Mouse (Mus musculus): Measurements from ENCODE around the gene Tmem79. TPM values are rescaled to one million over a fixed set of nuclear protein-coding genes. Genes with fewer than 3 reads are reported as not detected.
"Not testable (repeated sequence)": the region's sequence is repeated elsewhere in the genome, so short reads cannot be mapped to it uniquely, and the experiment has no call there.

The Tmem79 gene
- total RNA-seq (2017), result 0.49 to 1.8 TPM in 2 of 3 replicates, not detected in the other

DNA sequence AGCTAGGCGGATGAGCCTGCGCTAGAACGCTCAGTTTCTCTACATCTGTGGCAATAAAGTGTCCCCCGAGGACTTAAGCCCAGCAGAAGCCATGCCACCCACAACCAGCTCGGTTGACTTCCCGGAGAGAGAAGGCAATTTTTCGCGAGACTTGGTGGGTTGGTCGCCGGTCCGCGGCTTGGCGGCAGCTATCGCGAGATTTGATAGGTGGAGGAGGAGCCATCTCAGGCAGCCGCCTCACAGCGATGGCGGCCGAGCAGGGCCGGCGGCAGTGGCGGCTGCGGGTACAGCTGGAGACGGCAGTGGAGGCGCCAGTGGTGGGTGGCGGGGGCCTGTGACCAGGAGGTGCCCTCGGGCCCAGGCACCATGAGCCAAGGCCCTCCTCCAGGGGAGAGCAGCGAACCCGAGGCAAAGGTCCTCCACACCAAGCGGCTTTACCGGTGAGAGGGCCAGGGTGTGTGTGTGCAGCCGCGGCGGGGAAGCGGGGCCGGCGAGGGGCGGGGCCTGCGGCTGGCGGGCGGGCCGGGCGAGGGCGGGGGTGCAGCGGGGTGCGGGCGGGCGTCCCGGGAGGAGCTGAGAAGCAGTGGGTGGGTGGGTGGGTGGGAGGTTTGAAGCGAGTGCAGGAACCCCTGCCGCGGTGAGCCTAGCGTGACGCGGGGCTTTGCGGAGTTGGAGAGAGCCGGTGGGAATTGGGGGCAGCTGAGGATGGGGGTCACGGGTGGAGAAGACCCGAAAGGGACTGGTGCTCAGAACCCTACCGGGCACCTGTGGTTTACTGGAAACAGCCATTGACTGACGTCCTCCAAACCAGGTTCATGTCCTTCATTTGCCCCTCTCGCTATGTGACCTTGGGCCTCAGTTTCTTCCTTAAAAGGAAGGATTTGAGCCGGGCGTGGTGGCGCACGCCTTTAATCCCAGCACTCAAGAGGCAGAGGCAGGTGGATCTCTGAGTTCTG, at the start of gene Tmem79, which contains the start of gene Smg5:
TSS of gene Tmem79 (minus strand) at position 91 of the 956 bp plus-strand sequence.
TSS of gene Smg5 (plus strand) at position 203 of the 956 bp plus-strand sequence.
- peak; percentile 95 for ATAC-seq (replicated peaks; ENCODE audit: insufficient number of reproducible peaks, low FRiP score, low TSS enrichment, poor library complexity, severe bottlenecking)

DNA sequence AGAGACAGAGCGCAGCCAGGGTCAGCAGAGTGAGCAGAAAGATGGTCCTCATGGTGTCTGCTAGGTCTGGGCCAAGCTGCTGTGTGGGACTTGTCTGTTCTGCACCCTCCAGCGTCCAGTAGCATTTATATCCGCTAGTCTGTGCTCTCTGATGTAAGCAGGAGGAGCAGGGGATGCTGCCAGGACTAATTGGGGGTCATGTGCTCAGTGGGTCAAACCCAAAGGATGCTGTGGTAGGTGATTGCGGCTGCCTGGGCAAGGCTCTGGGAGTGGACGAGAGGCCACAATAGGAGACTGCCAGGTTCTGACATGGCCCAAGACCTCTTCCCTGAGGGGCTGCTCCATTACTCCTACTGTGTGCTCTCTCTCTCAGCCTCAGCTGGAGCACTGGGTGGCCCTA, 48.4 kb upstream of the Tmem79 start, which contains the start of gene Bglap:
TSS of gene Bglap (minus strand) at position 101 of the 400 bp plus-strand sequence.
- ATAC-seq (replicated peaks; ENCODE audit: insufficient number of reproducible peaks, low FRiP score, low TSS enrichment, poor library complexity, severe bottlenecking), result 0 out of 2 replicates have a peak, but pooled peaks have one; percentile 20

DNA sequence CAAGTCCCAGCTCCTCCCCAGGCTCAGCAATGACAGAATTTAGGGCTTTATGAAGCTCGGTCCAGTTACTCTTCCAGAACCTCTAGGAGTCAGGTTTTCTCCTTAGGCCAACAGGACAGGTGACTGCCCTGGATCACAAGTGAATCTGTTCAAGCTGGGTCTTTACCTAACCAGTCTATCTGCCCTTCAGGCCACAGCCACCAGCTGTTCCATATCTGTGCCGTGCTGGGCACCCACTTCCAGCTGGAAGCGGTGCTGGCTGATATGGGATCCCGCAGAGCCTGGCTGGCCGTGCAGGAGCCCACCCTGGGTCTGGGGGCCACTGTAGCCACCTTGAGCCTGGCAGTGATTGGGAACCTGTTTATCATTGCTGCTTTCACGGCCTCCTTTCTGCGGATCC, 46.4 kb upstream of the Tmem79 start:
- ATAC-seq (replicated peaks; ENCODE audit: insufficient number of reproducible peaks, low FRiP score, low TSS enrichment, poor library complexity, severe bottlenecking), result not testable (repeated sequence)

DNA sequence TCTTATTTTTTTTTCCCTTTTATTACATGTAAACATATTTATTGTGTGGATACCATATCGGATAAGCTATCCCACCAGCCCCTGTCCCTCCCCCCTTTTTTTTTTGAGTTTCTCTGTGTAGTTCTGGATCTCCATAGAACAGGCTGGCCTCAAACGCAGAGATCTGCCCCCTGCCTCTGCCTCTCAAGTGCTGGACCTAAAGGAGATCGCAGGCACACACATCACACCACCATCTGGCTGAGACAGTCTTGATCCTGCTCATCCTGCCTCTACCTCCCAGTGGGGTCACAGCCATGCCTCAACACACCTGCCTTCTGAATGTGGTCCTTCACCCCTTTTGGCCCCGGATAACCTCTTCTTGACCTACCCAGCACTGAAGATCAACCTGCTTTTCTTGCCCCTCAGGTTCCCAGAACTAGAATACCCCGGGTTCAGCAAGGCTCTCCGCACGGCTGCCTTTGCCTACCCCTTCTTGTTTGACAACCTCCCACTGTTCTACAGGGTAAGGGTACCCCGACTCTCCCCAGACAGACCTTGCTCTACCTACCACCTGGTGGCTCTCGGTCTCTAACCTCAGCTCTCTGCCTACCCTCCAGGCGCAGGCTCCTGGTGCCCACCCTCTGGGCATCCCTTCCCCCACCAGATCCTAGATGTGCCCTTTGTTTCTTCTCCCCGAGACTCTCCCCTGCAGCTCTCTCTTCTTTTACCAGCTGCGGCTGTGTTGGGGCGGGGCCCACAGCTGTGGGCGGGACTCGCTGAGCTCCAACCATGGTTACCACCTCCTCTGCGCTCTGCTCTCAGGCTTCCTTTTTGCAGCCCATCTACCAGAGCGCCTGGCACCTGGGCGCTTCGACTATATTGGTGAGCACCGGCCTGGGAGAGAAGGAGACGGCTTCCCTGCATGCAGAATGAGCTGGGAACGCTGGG, 45.7 kb upstream of the Tmem79 start:
- peak; percentile 57; the same call in 1 of the 2 replicates for ATAC-seq (replicated peaks; ENCODE audit: insufficient number of reproducible peaks, low FRiP score, low TSS enrichment, poor library complexity, severe bottlenecking)

DNA sequence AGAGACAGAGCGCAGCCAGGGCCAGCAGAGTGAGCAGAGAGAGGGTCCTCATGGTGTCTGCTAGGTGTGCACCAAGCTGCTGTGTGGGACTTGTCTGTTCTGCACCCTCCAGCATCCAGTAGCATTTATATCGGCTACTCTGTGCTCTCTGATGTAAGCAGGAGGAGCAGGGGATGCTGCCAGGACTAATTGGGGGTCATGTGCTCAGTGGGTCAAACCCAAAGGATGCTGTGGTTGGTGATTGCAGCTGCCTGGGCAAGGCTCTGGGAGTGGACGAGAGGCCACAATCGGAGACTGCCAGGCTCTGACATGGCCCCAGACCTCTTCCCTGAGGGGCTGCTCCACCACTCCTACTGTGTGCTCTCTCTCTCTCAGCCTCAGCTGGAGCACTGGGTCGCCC, 42.7 kb upstream of the Tmem79 start, which contains the start of gene Bglap2:
TSS of gene Bglap2 (minus strand) at position 101 of the 400 bp plus-strand sequence.
- ATAC-seq (replicated peaks; ENCODE audit: insufficient number of reproducible peaks, low FRiP score, low TSS enrichment, poor library complexity, severe bottlenecking), result not testable (repeated sequence)

DNA sequence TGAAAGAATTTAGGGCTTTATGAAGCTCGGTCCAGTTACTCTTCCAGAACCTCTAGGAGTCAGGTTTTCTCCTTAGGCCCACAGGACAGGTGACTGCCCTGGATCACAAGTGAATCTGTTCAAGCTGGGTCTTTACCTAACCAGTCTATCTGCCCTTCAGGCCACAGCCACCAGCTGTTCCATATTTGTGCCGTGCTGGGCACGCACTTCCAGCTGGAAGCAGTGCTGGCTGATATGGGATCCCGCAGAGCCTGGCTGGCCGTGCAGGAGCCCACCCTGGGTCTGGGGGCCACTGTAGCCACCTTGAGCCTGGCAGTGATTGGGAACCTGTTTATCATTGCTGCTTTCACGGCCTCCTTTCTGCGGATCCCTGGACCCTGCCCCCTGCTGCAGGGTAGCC, 40.7 kb upstream of the Tmem79 start:
- ATAC-seq (replicated peaks; ENCODE audit: insufficient number of reproducible peaks, low FRiP score, low TSS enrichment, poor library complexity, severe bottlenecking), result not testable (repeated sequence)

DNA sequence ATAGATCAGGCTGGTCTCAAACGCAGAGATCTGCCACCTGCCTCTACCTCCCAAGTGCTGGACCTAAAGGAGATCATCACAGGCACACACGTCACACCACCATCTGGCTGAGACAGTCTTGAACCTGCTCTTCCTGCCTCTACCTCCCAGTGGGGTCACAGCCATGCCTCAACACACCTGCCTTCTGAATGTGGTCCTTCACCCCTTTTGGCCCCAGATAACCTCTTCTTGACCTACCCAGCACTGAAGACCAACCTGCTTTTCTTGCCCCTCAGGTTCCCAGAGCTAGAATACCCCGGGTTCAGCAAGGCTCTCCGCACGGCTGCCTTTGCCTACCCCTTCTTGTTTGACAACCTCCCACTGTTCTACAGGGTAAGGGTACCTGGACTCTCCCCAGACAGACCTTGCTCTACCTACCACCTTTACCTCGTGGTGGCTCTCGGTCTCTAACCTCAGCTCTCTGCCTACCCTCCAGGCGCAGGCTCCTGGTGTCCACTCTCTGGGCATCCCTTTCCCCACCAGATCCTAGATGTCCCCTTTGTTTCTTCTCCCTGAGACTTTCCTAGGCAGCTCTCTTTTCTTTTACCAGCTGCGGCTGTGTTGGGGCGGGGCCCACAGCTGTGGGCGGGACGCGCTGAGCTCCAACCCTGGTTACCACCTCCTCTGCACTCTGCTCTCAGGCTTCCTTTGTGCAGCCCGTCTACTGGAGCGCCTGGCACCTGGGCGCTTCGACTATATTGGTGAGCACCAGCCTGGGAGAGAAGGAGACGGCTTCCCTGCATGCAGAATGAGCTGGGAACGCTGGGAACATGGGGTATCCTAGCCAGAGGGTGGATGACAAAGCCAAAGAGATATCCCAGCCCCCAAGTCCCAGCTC, 40.0 kb upstream of the Tmem79 start:
- ATAC-seq (replicated peaks; ENCODE audit: insufficient number of reproducible peaks, low FRiP score, low TSS enrichment, poor library complexity, severe bottlenecking), result 0 out of 2 replicates have a peak, but pooled peaks have one; percentile 23

DNA sequence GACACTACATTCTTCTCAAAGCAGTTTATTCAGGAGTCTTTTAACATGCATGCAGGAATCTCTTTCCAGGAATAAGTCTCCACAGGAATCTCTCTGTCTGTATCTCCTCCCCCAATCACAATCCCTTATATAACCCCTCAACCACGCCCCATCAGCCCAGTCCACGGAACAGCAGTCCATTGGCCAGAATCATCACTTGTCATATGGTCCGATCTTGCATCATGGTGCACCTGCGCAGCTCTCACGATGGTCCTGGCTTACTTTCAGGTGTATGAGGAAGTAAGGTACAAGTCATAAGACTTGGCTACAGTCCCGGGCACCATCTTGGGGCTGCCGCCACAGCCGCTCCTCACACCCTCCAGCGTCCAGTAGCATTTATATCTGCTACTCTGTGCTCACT, 36.7 kb upstream of the Tmem79 start, which contains the start of gene Bglap3:
TSS of gene Bglap3 (minus strand) at position 101 of the 400 bp plus-strand sequence.
- ATAC-seq (replicated peaks; ENCODE audit: insufficient number of reproducible peaks, low FRiP score, low TSS enrichment, poor library complexity, severe bottlenecking), result not testable (repeated sequence)

DNA sequence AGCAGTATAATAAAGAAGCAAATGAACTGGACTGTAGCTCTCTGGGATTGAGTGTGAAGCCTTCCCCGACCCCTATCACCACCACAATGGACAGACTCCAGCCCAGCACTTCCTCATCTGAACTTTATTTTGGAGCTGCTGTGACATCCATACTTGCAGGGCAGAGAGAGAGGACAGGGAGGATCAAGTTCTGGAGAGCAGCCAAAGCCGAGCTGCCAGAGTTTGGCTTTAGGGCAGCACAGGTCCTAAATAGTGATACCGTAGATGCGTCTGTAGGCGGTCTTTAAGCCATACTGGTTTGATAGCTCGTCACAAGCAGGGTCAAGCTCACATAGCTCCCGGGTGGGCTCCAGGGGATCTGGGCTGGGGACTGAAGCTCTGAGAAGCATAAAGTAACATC, 32.6 kb upstream of the Tmem79 start:
- not testable (repeated sequence) for ATAC-seq (replicated peaks; ENCODE audit: insufficient number of reproducible peaks, low FRiP score, low TSS enrichment, poor library complexity, severe bottlenecking)

DNA sequence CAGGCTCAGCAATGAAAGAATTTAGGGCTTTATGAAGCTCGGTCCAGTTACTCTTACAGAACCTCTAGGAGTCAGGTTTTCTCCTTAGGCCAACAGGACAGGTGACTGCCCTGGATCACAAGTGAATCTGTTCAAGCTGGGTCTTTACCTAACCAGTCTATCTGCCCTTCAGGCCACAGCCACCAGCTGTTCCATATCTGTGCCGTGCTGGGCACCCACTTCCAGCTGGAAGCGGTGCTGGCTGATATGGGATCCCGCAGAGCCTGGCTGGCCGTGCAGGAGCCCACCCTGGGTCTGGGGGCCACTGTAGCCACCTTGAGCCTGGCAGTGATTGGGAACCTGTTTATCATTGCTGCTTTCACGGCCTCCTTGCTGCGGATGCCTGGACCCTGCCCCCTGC, 31.6 kb upstream of the Tmem79 start:
- ATAC-seq (replicated peaks; ENCODE audit: insufficient number of reproducible peaks, low FRiP score, low TSS enrichment, poor library complexity, severe bottlenecking), result not testable (repeated sequence)

DNA sequence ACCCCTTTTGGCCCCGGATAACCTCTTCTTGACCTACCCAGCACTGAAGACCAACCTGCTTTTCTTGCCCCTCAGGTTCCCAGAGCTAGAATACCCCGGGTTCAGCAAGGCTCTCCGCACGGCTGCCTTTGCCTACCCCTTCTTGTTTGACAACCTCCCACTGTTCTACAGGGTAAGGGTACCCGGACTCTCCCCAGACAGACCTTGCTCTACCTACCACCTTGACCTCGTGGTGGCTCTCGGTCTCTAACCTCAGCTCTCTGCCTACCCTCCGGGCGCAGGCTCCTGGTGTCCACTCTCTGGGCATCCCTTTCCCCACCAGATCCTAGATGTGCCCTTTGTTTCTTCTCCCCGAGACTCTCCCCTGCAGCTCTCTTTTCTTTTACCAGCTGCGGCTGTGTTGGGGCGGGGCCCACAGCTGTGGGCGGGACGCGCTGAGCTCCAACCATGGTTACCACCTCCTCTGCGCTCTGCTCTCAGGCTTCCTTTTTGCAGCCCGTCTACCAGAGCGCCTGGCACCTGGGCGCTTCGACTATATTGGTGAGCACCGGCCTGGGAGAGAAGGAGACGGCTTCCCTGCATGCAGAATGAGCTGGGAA, 31.0 kb upstream of the Tmem79 start:
- ATAC-seq (replicated peaks; ENCODE audit: insufficient number of reproducible peaks, low FRiP score, low TSS enrichment, poor library complexity, severe bottlenecking), result 0 out of 2 replicates have a peak, but pooled peaks have one; percentile 31

DNA sequence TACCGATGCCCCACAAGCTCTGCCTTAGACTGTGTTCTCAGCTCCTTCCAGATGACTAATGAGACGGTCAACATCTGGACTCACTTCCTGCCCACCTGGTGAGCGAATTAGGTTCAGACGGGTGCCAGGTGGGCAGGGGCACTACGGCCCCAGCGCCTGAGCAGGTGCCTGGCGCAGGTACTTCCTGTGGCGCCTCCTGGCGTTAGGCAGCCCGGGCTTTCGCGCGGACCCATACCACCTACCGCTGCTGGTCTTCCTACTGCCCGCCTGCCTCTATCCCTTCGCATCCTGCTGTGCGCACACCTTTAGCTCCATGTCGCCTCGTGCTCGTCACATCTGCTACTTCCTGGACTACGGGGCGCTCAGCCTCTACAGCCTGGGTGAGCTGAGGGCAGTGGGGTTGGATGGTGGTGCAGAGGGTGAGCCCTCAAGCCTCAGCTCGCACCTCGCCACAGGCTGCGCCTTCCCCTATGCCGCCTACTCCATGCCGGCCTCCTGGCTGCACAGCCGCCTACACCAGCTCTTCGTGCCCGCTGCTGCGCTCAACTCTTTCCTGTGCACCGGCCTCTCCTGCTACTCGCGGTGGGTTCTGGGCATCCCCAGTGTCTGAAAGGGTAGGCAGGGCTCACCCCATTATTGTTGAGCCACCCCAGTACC, 29.9 kb upstream of the Tmem79 start:
- no peak for ATAC-seq (replicated peaks; ENCODE audit: insufficient number of reproducible peaks, low FRiP score, low TSS enrichment, poor library complexity, severe bottlenecking)

DNA sequence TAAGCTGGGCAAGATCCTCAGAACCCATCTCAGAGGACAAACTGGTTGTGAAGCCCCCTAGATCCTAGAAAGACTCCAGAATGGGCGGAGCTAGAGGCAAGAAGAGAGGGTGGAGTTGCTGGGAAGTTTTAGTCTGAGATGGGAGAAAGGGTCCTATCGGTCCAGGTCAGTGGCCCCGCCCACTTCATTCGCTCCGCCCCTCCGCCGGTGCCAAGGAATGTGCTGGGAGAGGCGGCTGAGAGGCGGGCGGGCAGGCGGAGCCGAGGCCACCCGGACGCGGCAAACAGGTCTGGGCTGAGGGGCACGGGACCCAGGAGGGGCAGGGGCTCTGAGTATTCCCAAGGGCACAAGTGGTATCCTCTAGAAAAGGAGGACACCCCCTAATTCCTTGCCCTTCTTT, 28.4 kb upstream of the Tmem79 start, which contains the start of gene Paqr6:
TSS of gene Paqr6 (plus strand) at position 248 of the 400 bp plus-strand sequence.
- ATAC-seq (replicated peaks; ENCODE audit: insufficient number of reproducible peaks, low FRiP score, low TSS enrichment, poor library complexity, severe bottlenecking), result no peak

DNA sequence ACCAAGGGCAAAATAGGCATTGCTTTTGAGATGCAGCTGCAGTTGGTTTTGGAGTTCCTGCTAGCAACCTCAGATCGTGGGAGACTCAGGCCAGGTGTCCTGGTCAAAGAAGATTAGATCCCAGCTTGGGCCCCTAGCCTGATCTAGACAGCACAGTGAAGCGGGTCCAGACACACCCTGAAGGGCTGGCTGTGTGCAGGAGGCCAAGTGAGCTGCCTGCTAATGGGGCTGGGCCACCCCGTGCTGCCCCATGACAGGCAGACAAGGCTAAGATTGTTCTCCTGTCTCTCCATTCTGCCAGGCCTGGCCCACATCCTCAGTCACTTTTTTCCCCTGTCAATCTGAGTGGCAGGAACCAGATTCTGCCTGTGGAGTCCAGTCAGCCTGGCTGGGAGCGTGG, 27.8 kb upstream of the Tmem79 start:
- ATAC-seq (replicated peaks; ENCODE audit: insufficient number of reproducible peaks, low FRiP score, low TSS enrichment, poor library complexity, severe bottlenecking), result no peak

DNA sequence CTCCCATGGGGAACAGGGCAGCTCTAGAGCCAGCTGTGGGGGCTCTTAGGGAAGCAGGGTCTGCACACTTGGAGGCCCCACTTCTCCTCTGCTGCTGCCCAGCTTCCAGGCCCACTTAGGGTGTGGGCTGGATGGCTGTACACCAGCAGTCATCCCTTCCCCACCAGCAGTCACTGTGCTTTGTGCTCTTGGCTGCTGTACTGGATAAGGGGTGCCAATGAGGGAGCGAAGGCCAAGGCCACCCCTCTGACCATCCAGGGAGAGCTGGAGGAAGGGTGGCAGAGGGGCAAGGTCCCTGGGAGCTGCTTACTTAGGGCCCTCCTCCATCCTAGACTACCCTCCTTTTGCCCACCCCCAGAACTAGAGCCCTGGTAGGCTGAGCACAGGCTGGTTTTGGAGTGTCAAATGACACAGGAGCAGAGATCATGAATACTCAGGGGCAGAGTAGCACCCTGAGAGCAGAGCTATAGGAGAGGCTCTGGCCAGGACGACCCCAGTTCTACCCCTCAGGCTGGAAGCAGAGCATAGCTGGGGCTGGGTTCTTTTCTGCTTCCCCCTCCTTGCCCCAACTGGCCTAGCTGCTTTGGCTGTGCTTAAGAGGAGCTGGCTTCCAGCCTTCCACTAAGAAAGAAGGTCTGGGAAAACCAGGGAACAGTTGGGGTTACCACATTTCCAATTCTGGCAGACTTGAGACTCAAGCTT, 25.8 kb upstream of the Tmem79 start:
- ATAC-seq (replicated peaks; ENCODE audit: insufficient number of reproducible peaks, low FRiP score, low TSS enrichment, poor library complexity, severe bottlenecking), result no peak

DNA sequence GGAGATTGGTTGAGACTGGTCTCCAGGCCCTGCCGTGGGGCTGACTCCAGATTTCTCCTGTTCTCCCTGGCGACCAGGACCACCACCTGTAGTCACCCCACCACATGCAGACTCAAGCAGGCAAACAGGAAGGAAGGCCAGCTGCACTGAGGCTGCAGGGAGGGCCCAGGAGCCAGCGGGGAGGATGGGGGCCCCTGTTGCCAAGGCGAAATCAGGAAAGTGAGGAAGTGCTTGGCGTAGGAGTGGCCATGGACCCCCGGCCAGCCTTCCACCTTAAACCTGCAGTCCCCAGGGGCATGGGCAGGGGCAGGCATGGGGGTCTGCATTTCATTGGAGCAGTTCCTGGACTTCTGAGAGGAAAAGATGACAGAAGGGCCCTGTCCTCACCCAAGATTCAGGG, 25.1 kb upstream of the Tmem79 start:
- no peak for ATAC-seq (replicated peaks; ENCODE audit: insufficient number of reproducible peaks, low FRiP score, low TSS enrichment, poor library complexity, severe bottlenecking)

All from monocyte, adult 5-6 weeks (primary cell).